Mouse (Mus musculus) forebrain, embryonic 14.5 days (tissue): ENCODE measurements at regions not wholly inside any gene's neighbourhood (a gene's known extent, or its start where the extent isn't known, plus 50 kb on each side); places are given as distances from the start of the nearest gene placed in this dataset.
A peak's percentile ranks its signal among the peaks of the same experiment; 100 is the strongest.

Experiments used
- ATAC-seq: fragments of 200-750 bp; cut with Nextera tagmentation; 2 replicates; pipeline ENCODE4 v1.8.0; 2017; ENCODE audit warnings: mild to moderate bottlenecking, moderate library complexity
- DNase-seq: peaks from one replicate; pipeline ENCODE4 v3.0.0-alpha.2; 2015; ENCODE audit warnings: low spot score
- H3K27ac ChIP-seq: fragments of 300-500 bp; sonication (generic); 2 replicates; pipeline ENCODE4 v1.5.1; 2014; ENCODE audit warnings: low read depth, mild to moderate bottlenecking, control low read depth, low read length, moderate library complexity
- H3K27me3 ChIP-seq: fragments of 300-500 bp; sonication (generic); replicated peaks from 2 replicates; pipeline ENCODE4 v1.6.1; 2014; ENCODE audit warnings: low read length, control low read depth, mixed read lengths; ENCODE audit not compliant: control insufficient read depth, insufficient read depth
- H3K36me3 ChIP-seq: fragments of 300-500 bp; sonication (generic); 2 replicates; pipeline ENCODE4 v1.6.1; 2014; ENCODE audit warnings: low read length, control low read depth; ENCODE audit not compliant: control insufficient read depth, insufficient read depth
- H3K4me1 ChIP-seq: fragments of 300-500 bp; sonication (generic); 2 replicates; pipeline ENCODE4 v1.6.1; 2014; ENCODE audit warnings: antibody characterized with exemption, low read length, control low read depth; ENCODE audit not compliant: control insufficient read depth, insufficient read depth
- H3K4me2 ChIP-seq: fragments of 300-500 bp; sonication (generic); 2 replicates; pipeline ENCODE4 v1.6.1; 2014; ENCODE audit warnings: mild to moderate bottlenecking, control low read depth, low read length
- H3K4me3 ChIP-seq: fragments of 300-500 bp; sonication (generic); 2 replicates; pipeline ENCODE4 v1.5.1; 2014; ENCODE audit warnings: low read depth, low read length, control low read depth
- H3K9ac ChIP-seq: fragments of 300-500 bp; sonication (generic); 2 replicates; pipeline ENCODE4 v1.6.1; 2014; ENCODE audit warnings: mild to moderate bottlenecking, low read length, control low read depth, moderate library complexity
- H3K9me3 ChIP-seq: fragments of 300-500 bp; sonication (generic); replicated peaks from 2 replicates; pipeline ENCODE4 v1.6.1; 2016; ENCODE audit warnings: low read length, control low read depth, mixed read lengths; ENCODE audit not compliant: control insufficient read depth
- WGBS: fragments of 180-500 bp; shearing (Covaris S2); extraction: QIAGEN DNeasy Blood & Tissue Kit; methylation state at CpG from one replicate; pipeline ENCODE4 v1.1.7; 2014; 5-methylcytosine and 5-hydroxymethylcytosine counted together

DNA sequence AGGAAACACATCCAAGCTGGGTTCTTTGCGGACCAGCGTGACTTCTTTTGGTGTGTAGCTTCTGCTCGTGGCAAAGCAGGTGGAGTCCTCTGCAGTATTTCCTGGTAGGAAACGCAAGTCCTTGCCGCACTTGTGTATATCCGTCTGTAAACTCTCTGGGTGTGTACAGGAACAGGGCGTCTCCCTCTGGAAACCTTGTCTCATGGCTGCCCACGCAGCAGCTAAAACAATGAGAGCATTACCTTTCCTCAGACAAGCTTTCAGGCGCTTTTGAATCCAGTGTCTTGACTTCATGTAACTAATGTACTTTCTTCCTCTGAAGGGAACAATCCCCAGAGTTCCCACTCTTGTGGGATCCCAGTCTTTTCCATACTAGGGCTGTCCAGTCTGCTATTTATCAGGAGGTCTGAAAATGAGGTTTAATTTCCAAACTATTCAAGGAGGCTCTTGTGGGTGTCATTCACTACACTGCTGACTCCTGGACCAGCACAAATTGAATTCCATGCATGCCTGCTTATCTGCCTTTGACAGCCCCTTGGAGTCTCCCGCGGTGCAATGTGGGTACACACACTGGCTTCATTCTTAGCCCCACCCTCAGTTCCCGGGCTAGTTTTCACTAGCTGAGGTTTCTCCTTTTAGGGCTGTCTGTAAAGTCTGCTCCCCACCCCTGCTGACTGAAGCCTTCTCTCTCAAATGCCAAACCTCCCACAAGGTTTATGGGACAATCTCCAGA lies 161.6 kb upstream of the Anxa10 start:
- peak; percentile 67 for ATAC-seq
- peak; percentile 38 for DNase-seq
- no peak overlapping the region for H3K4me2 ChIP-seq
- 49% methylated on average over 12 of the region's 12 CpGs for WGBS
- no peaks in the 10 kb centered on the region; the same call in 1 of the 2 replicates for H3K4me1 ChIP-seq
- H3K27ac ChIP-seq = no peak overlapping the region
- no peak overlapping the region for H3K4me3 ChIP-seq
- H3K27me3 ChIP-seq = no peaks in the 10 kb centered on the region
- H3K9me3 ChIP-seq = no peaks in the 10 kb centered on the region
- no peak overlapping the region for H3K9ac ChIP-seq
- no peaks in the 10 kb centered on the region for H3K36me3 ChIP-seq

GRCm38 (mm10) chr8:62250551-62250950 lies 127.6 kb upstream of the Anxa10 start:
- no peaks in the 10 kb centered on the region for H3K9me3 ChIP-seq
- ATAC-seq (no peak), DNase-seq (no peak)
- WGBS = 58% methylated on average over 6 of the region's 6 CpGs
- no peak overlapping the region for H3K9ac ChIP-seq
- H3K4me1 ChIP-seq = no peaks in the 10 kb centered on the region
- no peak overlapping the region for H3K4me2 ChIP-seq
- H3K27me3 ChIP-seq = no peaks in the 10 kb centered on the region
- no peak overlapping the region for H3K27ac ChIP-seq
- no peak overlapping the region for H3K4me3 ChIP-seq
- no peaks in the 10 kb centered on the region for H3K36me3 ChIP-seq
